Mouse (Mus musculus): ENCODE measurements around the gene Dnmt3a.
"Not testable (repeated sequence)": the region's sequence is repeated elsewhere in the genome, so short reads cannot be mapped to it uniquely, and the experiment has no call there.

The Dnmt3a gene

GRCm38 (mm10) chr12:3917668-3918341 lies 112.0 kb downstream of the Dnmt3a start:
- in situ Hi-C loops (cut with MseI, MboI), result no loop called here

- in situ Hi-C loops (cut with MseI, MboI), result no loop called here
These were observed 112.8 kb downstream of the Dnmt3a start for GRCm38 (mm10) chr12:3918577-3918976.

GRCm38 (mm10) chr12:3919423-3919822 lies 113.6 kb downstream of the Dnmt3a start:
- in situ Hi-C loops (cut with MseI, MboI), result no loop called here

- in situ Hi-C loops (cut with MseI, MboI), result loop anchor here (5.0 kb wide), 1 partner anchor 151 kb away; no protein-coding TSS in a partner anchor
These were observed 120.3 kb downstream of the Dnmt3a start for GRCm38 (mm10) chr12:3926127-3926526.

- in situ Hi-C loops (cut with MseI, MboI), result loop anchor here (5.0 kb wide), 1 partner anchor 148 kb away; no protein-coding TSS in a partner anchor
These were observed 123.0 kb downstream of the Dnmt3a start for GRCm38 (mm10) chr12:3928841-3929240.

- in situ Hi-C loops (cut with MseI, MboI), result not testable (repeated sequence)
These were observed 124.5 kb downstream of the Dnmt3a start for GRCm38 (mm10) chr12:3930090-3930865.

GRCm38 (mm10) chr12:3942026-3942425 lies 136.2 kb downstream of the Dnmt3a start:
- in situ Hi-C loops (cut with MseI, MboI), result no loop called here

GRCm38 (mm10) chr12:3944454-3945073 lies 138.8 kb downstream of the Dnmt3a start:
- in situ Hi-C loops (cut with MseI, MboI), result no loop called here

- in situ Hi-C loops (cut with MseI, MboI), result no loop called here
These were observed 141.7 kb downstream of the Dnmt3a start for GRCm38 (mm10) chr12:3947503-3947902.

GRCm38 (mm10) chr12:3954651-3955050 lies 148.8 kb downstream of the Dnmt3a start, which contains the start of gene Pomc:
Pomc (plus strand) TSS chr12:3954951.
- in situ Hi-C loops (cut with MseI, MboI), result no loop called here

- in situ Hi-C loops (cut with MseI, MboI), result no loop called here
These were observed 149.6 kb downstream of the Dnmt3a start for GRCm38 (mm10) chr12:3955371-3955770.

- in situ Hi-C loops (cut with MseI, MboI), result no loop called here
These were observed 150.5 kb downstream of the Dnmt3a start for GRCm38 (mm10) chr12:3956351-3956750.

- in situ Hi-C loops (cut with MseI, MboI), result no loop called here
These were observed 154.2 kb downstream of the Dnmt3a start for GRCm38 (mm10) chr12:3959791-3960543.

GRCm38 (mm10) chr12:3960553-3960952 lies 154.7 kb downstream of the Dnmt3a start:
- in situ Hi-C loops (cut with MseI, MboI), result no loop called here
